Mouse (Mus musculus) brain, embryonic 14.5 days (tissue): ENCODE results near the gene Aip. TPM values are rescaled to one million over a fixed set of nuclear protein-coding genes. Genes with fewer than 3 reads are reported as not detected.
A peak's percentile ranks its signal among the peaks of the same experiment; 100 is the strongest.

ENCODE experiments used
- DNase-seq: peaks from one replicate; pipeline ENCODE4 v3.0.0-alpha.2; 2011; ENCODE audit warnings: low read depth
- CTCF ChIP-seq: fragments of 200-500 bp; IDR thresholded peaks from 2 replicates; pipeline ENCODE4 v1.5.1; 2012; ENCODE audit warnings: inconsistent platforms, mild to moderate bottlenecking, moderate library complexity, borderline replicate concordance; ENCODE audit not compliant: insufficient read depth, insufficient read length; ENCODE audit errors: extremely low read depth
- POLR2A ChIP-seq: fragments of 200-500 bp; IDR thresholded peaks from 2 replicates; pipeline ENCODE4 v1.6.1; 2012; ENCODE audit warnings: mild to moderate bottlenecking, inconsistent platforms, borderline replicate concordance; ENCODE audit not compliant: poor library complexity, insufficient read depth, insufficient read length, severe bottlenecking; ENCODE audit errors: extremely low read depth
- polyA plus RNA-seq: library from polyadenylated mRNA; depleted of rRNA; stranded (reverse); fragments of >200 nt; gene quantifications from 2 replicates; pipeline ENCODE4 v1.2.3, GENCODE M21; 2012

Gene Aip
- polyA plus RNA-seq, 1 experiment: 88.6 TPM

DNA sequence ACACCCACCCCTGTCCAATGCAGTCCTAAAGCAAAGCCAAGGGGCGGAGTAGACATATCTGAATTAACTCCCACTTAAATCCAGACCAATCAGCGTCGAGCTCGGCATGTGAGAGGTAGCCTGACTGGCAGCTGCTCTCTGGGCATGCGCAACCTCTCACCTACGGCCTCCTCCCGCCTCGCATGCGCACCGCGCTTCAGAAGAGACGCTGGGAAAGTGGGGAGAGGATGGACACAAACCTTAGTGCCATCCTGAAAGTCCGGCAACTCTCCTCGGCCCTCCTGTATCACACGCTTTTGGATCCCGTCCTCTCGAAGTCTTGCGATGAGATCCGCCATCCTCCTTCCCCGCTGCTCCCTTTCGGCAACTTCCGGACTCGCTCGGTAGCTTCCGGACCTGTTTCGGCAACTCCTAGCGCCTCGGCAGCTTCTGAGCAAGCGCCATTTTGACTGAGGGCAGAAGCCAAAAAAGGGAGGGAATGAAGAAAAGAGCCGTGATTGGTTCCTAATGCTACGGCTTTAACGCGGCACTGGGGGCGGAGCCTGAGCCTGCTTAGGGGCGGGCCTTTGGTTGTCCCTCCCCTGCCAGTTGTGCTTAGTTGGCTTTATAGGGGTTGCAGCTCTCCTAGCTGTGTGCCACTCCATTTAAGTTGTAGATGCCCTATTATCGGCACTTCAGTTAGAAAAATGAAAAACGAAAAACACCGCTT lies 4.4 kb downstream of the Aip start:
- peak; percentile 99 for DNase-seq
- TF ChIP-seq CTCF (no peak), POLR2A (0 out of 2 replicates have a peak, but pooled peaks have one; percentile 16)

DNA sequence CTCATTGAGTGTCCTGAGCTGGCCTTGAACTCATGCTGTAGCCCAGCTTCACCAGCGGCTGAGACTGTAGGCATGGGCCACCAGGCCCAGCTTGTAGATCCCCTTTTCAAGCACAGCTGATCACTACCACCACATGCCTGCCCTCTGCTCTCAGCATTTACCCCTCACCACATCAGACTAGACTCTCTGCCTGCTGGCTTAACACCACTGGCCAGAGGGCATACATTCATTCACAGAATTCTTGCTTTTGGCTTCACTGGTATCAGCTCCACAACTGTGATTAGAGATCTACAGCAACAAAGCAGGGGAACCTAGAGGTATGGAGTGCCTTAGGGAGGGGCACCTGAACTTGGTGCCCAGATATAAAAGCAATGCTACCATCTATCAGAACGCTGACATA lies 5.2 kb downstream of the Aip start:
- TF ChIP-seq CTCF: no peak
- no peak for TF ChIP-seq POLR2A
- no peak for DNase-seq

DNA sequence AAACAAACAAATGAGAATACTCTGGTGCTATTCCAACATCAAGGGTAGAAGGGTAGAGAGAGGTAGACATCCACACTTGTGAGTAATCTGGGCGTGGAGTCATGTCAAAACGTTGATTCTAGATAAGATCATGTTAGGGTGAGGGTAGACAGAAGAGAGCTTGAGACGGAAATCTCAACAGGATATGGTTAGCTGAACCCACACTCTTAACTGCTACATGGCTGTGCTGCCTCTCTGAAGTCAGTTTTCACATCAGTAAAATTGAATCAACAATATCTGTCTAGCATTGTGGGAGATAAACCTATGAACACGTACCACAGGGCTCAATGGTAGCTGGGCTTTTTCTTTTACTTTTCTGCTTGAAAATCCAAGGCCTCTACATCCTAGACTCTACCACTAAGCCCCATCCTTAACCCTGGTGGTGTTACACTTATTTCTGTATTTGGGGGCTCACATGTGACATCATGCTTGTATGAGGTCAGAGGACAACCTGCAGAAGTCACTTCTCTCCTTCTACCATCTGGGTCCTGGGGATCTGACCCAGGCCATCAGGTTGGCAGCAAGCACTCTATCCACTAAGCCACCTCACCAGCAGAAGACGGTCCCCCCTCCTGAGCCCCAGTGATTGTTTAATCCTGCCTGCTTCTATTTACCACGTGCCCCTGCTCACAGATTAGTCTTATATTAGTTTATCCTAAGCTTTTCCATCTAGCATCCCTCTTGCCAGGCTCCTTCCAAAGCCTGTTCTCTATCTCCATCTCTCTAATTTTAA lies 5.8 kb downstream of the Aip start:
- DNase-seq: no peak
- TF ChIP-seq POLR2A (no peak), CTCF (no peak)

DNA sequence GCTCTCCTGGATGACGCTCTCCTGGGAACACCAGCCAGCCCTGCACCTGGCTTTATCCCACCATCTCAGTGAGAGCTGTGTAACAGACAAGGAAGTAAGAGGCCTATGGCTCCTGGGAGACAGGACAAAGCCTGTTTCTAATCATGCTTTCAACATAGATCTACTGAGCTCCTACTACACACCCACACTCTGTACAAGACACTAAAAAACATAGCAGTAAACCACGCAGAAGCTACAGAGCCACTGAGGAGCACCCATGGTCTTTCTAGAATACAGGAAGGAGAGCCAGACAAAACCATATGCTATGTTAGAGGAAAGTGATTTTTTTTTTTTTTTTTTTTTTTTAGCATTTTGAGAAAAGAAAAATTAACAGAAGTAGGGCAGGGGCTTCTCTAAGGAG lies 7.3 kb downstream of the Aip start:
- DNase-seq: no peak
- no peak for TF ChIP-seq CTCF
- no peak for TF ChIP-seq POLR2A

DNA sequence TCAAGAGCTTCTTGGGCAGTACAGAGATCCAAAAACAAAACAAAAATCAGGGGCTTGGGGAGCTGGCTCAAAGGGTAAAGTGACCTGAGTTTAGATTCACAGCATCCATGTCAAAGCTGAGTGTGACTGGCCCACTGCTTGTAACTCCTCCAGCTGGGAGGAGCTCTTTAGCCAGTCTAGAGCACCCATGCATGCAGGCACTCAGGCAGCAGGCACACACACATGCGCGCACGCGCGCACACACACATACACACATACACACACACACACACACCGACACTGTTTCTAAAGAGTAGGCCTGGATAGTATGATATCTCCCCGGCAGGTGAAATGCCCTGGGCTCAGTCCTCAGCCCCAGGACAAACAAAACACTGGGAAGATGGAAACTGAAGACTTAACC lies 8.7 kb downstream of the Aip start:
- no peak for TF ChIP-seq POLR2A
- TF ChIP-seq CTCF: no peak

DNA sequence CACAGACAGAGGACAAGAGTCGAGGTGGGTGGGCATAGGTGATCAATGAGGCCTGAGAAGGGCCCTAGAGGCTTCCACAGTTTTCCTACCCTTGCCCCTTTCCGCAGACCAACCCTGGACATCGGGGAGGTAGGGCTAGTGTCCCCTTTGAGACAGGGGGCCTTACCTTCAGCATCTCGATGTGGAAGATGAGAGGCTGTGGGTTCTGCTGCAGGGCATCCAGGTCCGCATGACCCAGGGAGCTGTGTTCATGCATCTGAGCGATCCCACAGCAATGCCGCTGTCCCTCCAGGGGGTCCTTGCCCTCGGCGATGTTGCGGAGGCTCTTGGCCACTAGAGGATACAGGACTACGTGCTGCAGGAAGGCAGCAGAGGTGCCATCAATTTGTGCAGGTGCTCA lies 9.8 kb downstream of the Aip start:
- TF ChIP-seq POLR2A (no peak), CTCF (no peak)
- no peak for DNase-seq

More for the DNA sequence above, 8.7 kb downstream of the Aip start:
- DNase-seq: no peak

DNA sequence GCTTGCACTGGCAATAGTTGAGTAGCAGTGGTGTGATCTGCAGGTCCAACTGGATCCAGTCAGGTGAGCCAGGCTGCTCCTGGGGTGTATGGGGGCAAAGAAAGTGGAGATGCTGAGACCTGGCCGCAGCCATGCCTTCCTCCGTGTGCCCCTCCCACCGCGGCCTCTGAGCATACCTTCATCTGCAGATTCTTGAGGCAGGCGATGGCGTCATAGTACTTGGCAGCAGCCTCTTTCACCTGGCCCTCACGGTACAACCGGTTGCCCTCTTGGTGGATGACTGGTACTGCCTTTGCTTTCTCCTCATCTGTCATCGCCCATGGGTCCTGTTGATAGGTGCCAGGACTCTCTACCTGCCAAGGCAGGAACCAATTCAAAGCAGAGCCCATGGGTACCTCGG lies 10.5 kb downstream of the Aip start:
- TF ChIP-seq POLR2A: no peak
- no peak for TF ChIP-seq CTCF
- no peak for DNase-seq

DNA sequence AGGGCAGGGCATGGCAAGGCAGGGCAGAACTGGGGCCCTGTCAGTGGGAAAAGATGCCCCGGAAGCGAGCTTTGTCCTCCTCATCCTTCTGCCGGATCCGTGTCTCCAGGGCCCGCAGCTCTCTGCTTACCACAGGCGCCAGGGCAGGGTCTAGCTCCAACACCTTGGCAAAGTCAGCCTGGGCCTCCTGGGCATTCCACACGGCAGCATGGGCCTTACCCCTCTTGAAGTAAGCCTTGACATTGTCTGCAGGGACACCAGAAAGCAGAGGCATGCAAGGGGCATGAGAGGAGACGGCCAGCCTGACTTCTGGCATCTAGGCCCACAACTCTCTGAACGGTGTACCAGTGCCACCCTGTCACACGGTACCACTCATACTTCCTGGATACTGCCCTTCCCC lies 11.1 kb downstream of the Aip start:
- TF ChIP-seq POLR2A: no peak
- TF ChIP-seq CTCF: no peak
- DNase-seq: no peak

DNA sequence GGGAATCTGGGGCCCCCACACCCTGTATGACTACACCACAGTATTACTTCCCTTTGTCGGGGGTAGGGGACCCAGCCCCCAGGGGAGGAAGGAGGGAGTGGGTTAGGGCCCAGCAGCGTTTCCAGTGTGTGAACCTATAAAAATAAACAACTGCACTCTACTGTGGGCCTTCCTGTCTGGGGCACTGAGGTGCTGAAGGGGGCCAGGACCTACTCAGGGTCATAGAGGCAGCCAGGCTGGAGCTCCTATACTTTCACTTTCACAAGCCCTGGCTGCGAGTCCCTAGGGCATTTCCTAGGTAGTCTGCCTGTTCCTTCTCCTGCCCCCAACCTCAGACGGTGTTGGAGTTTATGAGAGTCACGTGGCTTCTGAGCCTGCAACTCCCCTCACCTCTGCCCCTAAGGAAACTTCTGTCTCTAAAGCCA lies 11.8 kb downstream of the Aip start:
- TF ChIP-seq POLR2A (no peak), CTCF (no peak)

DNA sequence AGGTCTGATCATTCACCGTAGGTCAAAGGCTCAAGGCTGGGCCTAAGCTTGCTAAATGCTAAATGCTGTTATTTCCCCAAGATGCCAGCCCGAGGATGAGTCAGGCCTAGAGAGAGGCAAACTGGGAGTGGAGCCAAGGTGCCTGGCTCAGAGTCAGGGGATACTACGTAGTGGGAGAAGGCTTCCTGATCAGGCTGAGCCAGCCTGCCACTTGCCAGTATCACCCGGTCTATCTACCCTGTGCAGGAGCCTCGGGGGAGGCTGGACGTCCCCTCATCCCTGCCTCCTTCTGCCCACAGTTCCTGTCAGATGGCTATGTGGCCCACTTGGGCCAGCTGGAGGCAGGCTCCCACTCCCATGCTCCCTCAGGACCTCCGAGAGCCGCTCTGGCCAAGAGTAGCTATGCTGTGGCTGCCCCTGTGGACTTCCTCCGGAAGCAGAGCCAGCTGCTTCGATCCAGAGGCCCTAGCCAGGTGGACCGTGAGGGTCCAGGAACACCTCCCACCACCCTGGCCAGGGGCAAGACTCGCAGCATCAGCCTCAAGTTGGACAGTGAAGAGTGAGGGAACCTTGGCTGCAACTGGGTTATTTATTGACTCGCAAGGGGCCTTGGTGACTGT lies 12.4 kb downstream of the Aip start:
- peak; percentile 53 for DNase-seq
- TF ChIP-seq POLR2A: no peak
- TF ChIP-seq CTCF: no peak

More for the DNA sequence above, 11.8 kb downstream of the Aip start:
- no peak for DNase-seq

DNA sequence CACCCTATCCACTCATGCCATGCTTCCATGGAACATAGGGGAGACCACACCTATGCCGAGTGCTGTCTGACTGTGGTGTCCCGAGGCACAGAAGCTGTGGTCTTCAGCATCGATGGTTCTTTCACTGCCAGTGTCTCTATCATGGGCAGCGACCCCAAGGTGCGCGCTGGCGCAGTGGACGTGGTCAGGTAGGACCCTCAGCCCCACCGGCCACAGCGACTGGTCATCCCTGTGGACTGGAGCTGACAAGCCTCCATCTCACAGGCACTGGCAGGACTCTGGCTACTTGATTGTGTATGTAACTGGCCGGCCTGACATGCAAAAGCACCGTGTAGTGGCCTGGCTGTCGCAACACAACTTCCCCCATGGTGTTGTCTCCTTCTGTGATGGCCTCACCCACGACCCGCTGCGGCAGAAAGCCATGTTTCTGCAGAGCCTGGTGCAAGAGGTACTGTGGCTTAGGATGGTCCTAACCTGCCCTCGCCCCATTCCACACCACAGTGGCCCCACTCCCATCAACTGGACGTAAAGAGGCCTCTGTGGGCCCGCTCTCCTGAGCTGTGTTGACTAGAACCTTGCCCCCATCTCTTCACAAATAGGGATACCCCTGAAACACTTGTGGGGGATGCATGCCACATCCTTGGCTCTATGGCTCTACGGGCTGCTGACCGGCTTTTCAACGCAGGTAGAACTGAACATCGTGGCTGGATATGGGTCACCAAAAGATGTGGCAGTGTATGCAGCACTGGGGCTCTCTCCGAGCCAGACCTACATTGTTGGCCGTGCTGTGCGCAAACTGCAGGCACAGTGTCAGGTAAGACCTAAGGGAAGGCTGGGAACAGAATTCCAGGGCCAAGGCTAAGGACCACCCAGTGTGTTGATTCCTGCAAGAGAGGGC lies 13.3 kb downstream of the Aip start:
- DNase-seq: no peak
- TF ChIP-seq POLR2A (no peak), CTCF (no peak)

DNA sequence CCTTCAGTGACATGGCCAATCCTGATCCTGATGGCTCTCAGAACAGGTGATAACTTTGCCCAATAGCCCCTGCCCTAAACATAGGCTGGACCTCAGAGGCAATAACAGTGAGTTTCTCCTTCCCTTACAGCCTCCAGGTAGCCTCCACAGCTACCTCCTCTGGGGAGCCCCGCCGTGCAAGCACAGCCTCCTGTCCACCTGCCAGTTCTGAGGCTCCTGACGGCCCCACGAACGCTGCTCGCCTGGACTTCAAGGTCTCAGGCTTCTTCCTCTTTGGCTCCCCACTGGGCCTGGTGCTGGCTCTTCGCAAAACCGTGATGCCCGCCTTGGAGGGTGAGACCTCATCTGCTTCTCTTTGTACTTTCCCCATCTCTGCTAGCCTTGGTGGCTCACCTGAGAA lies 17.1 kb downstream of the Aip start:
- no peak for DNase-seq
- TF ChIP-seq CTCF (no peak), POLR2A (no peak)
